Mouse (Mus musculus) kidney, embryonic 14.5 days (tissue): ENCODE results near the gene Elmo1. TPM values are rescaled to one million over a fixed set of nuclear protein-coding genes. Genes with fewer than 3 reads are reported as not detected.

Experiments used
- ATAC-seq: fragments of 200-750 bp; cut with Nextera tagmentation; 2 replicates; pipeline ENCODE4 v1.8.0; 2017; ENCODE audit warnings: moderate number of reproducible peaks, mild to moderate bottlenecking, moderate TSS enrichment, moderate library complexity; ENCODE audit not compliant: low FRiP score, low TSS enrichment
- H3K27ac ChIP-seq: fragments of 300-500 bp; sonication (generic); 2 replicates; pipeline ENCODE4 v1.5.1; 2014; ENCODE audit warnings: low read depth, mild to moderate bottlenecking, low read length, moderate library complexity, mixed read lengths
- H3K27me3 ChIP-seq: fragments of 300-500 bp; sonication (generic); 2 replicates; pipeline ENCODE4 v1.6.1; 2014; ENCODE audit warnings: mild to moderate bottlenecking, low read length; ENCODE audit not compliant: control insufficient read depth, insufficient read depth
- H3K36me3 ChIP-seq: fragments of 300-500 bp; sonication (generic); 2 replicates; pipeline ENCODE4 v1.6.1; 2014; ENCODE audit warnings: low read length, mixed read lengths; ENCODE audit not compliant: control insufficient read depth, insufficient read depth
- H3K4me1 ChIP-seq: fragments of 300-500 bp; sonication (generic); 2 replicates; pipeline ENCODE4 v1.6.1; 2014; ENCODE audit warnings: low read length, mixed read lengths; ENCODE audit not compliant: control insufficient read depth, insufficient read depth
- H3K4me2 ChIP-seq: fragments of 300-500 bp; sonication (generic); replicated peaks from 2 replicates; pipeline ENCODE4 v1.6.1; 2014; ENCODE audit warnings: low read depth, mild to moderate bottlenecking, low read length
- H3K4me3 ChIP-seq: fragments of 300-500 bp; sonication (generic); 2 replicates; pipeline ENCODE4 v1.5.1; 2014; ENCODE audit warnings: mild to moderate bottlenecking, low read length
- H3K9ac ChIP-seq: fragments of 300-500 bp; sonication (generic); 2 replicates; pipeline ENCODE4 v1.6.1; 2014; ENCODE audit warnings: low read depth, mild to moderate bottlenecking, low read length, moderate library complexity
- H3K9me3 ChIP-seq: fragments of 300-500 bp; sonication (generic); 2 replicates; pipeline ENCODE4 v1.6.1; 2016; ENCODE audit warnings: low read length; ENCODE audit not compliant: control insufficient read depth
- WGBS: fragments of 180-500 bp; shearing (Covaris S2); extraction: QIAGEN DNeasy Blood & Tissue Kit; methylation state at CpG from one replicate; pipeline ENCODE4 v1.1.7; 2014; 5-methylcytosine and 5-hydroxymethylcytosine counted together
- polyA plus RNA-seq: library from polyadenylated mRNA; unstranded; fragments of >200 nt; fragmentation: Nextera tagmentation; extraction: Ambion mirVana; gene quantifications from 2 replicates; pipeline ENCODE4 v1.2.1, GENCODE M21; 2014

Elmo1 gene
- polyA plus RNA-seq, 1 experiment from 2014 or later = 15.4 TPM

GRCm38 (mm10) chr13:20136753-20137152 is 46.4 kb downstream of the Elmo1 start:
- H3K4me3 ChIP-seq = no peak overlapping the region
- no peaks in the 10 kb centered on the region for H3K9me3 ChIP-seq
- ATAC-seq = no peak
- H3K9ac ChIP-seq = no peak overlapping the region
- peaks cover 13% of the 10 kb centered on the region for H3K4me1 ChIP-seq
- H3K27ac ChIP-seq = no peak overlapping the region
- H3K4me2 ChIP-seq = no peak overlapping the region
- no peaks in the 10 kb centered on the region for H3K36me3 ChIP-seq
- H3K27me3 ChIP-seq = no peaks in the 10 kb centered on the region

DNA sequence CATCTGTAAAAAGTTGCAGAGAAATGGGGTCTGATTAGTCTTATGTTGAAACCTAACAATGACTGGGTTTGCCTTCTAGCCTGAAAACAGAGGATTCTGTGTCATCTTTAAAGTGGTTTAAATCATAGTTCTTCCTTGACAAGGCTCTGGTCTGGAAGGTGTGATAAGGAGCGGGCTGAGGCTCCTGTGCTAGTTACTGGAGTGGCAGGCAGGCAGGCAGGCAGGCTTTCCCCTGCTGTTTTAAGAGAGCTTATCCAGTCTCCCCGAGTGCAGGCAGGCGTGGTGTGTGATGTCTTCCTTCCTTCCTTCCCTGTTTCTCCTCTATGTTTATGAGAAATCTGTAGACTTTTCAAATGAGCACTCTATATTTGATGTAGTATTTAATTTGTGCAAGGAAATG is 48.1 kb downstream of the Elmo1 start:
- H3K9ac ChIP-seq = no peak overlapping the region
- H3K27ac ChIP-seq = no peak overlapping the region
- no peaks in the 10 kb centered on the region for H3K36me3 ChIP-seq
- no peak for ATAC-seq
- H3K4me3 ChIP-seq = no peak overlapping the region
- H3K4me1 ChIP-seq = peaks cover 13% of the 10 kb centered on the region
- no peaks in the 10 kb centered on the region for H3K27me3 ChIP-seq
- 31% methylated on average over 3 of the region's 3 CpGs for WGBS
- H3K9me3 ChIP-seq = no peaks in the 10 kb centered on the region
- no peak overlapping the region for H3K4me2 ChIP-seq

DNA sequence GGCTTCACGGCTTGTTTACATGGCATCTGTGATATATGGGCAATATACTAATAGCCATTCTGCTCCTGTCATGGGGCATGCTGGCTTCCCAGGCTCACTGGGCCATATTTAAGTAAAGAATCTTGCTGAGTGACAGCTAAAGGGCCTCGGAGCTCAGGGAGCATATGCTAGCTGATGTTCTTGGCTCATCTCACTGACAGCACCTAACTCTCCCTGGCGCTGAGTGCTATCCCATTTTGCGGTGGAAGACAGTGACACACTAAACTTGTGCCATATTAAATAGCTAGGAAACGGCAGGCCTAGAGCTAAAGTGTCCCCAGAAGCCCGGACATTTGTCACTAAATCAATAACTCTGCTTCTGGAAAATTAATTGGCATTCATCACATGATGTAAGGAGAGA is 48.7 kb downstream of the Elmo1 start:
- H3K36me3 ChIP-seq = no peaks in the 10 kb centered on the region
- H3K9me3 ChIP-seq = no peaks in the 10 kb centered on the region
- H3K27me3 ChIP-seq = no peaks in the 10 kb centered on the region
- H3K4me1 ChIP-seq = peaks cover 9% of the 10 kb centered on the region; the same call in 1 of the 2 replicates
- H3K9ac ChIP-seq = no peak overlapping the region
- 33% methylated on average over 6 of the region's 6 CpGs for WGBS
- no peak overlapping the region for H3K4me2 ChIP-seq
- no peak overlapping the region for H3K27ac ChIP-seq
- H3K4me3 ChIP-seq = no peak overlapping the region
- no peak; the same call in 1 of the 2 replicates for ATAC-seq

DNA sequence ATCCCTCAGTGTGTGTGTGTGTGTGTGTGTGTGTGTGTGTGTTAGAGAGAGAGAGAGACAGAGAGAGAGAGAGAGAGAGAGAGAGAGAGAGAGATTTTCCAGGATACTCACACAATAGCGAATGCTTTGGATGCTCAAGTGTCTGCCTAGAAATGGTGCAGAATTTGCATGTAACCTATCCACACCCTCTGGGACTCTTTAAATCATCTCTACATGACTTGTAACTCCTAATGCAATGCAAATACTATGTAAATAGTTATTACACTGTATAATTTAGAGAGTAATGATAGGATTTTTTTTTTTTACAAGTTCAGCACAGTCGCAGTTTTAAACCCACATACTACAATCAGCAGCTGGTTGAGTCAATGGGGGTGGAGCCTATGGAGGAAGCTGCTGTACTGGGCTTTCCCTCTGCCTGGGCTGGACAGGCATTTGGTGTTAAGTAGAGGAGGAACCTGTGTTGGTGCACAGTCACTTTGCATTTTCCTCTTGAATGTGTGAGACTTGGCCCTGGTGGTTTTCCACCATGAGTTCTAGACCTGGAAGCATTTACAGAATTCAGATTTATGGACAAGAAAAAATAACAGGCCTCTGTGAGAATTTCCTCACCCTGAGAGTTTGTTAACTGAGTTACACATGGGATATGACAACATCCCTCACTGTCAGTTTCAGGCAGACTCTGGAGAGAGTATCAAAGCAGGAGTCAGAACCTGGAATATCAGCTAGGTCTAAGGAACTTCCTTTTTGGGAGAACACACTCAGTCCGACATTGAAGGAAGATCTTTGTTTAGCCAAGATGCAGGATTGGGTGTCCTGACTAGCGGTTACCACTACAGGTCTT is 49.6 kb downstream of the Elmo1 start:
- H3K9ac ChIP-seq = no peak overlapping the region

GRCm38 (mm10) chr13:20142637-20143036 is 52.2 kb downstream of the Elmo1 start:
- Histone ChIP-seq H3K27ac (no peak overlapping the region), H3K4me1 (no peaks in the 10 kb centered on the region), H3K9ac (no peak overlapping the region), H3K4me2 (no peak overlapping the region), H3K36me3 (no peaks in the 10 kb centered on the region), H3K9me3 (no peaks in the 10 kb centered on the region), H3K27me3 (no peaks in the 10 kb centered on the region), H3K4me3 (no peak overlapping the region)
- 28% methylated on average over 1 of the region's 1 CpGs for WGBS
- ATAC-seq = no peak

More for the DNA sequence above, 49.6 kb downstream of the Elmo1 start:
- H3K27me3 ChIP-seq = no peaks in the 10 kb centered on the region
- no peaks in the 10 kb centered on the region for H3K36me3 ChIP-seq
- no peak overlapping the region for H3K4me3 ChIP-seq
- no peak for ATAC-seq
- no peaks in the 10 kb centered on the region for H3K9me3 ChIP-seq
- 0 out of 2 replicates have a peak, but pooled peaks cover 3% of the 10 kb centered on the region for H3K4me1 ChIP-seq
- 78% methylated on average over 4 of the region's 4 CpGs for WGBS
- no peak overlapping the region for H3K4me2 ChIP-seq
- H3K27ac ChIP-seq = no peak overlapping the region

GRCm38 (mm10) chr13:20146848-20147247 is 56.5 kb downstream of the Elmo1 start:
- Histone ChIP-seq H3K27ac (no peak overlapping the region), H3K27me3 (no peaks in the 10 kb centered on the region), H3K4me2 (no peak overlapping the region), H3K4me1 (no peaks in the 10 kb centered on the region), H3K36me3 (no peaks in the 10 kb centered on the region), H3K9ac (no peak overlapping the region), H3K4me3 (no peak overlapping the region), H3K9me3 (no peaks in the 10 kb centered on the region)
- ATAC-seq = no peak
- WGBS = 90% methylated on average over 4 of the region's 4 CpGs

GRCm38 (mm10) chr13:20147736-20148135 is 57.3 kb downstream of the Elmo1 start:
- Histone ChIP-seq H3K4me3 (no peak overlapping the region), H3K27me3 (no peaks in the 10 kb centered on the region), H3K9ac (no peak overlapping the region), H3K27ac (no peak overlapping the region), H3K4me2 (no peak overlapping the region), H3K36me3 (no peaks in the 10 kb centered on the region), H3K9me3 (no peaks in the 10 kb centered on the region), H3K4me1 (no peaks in the 10 kb centered on the region)
- WGBS = 54% methylated on average over 4 of the region's 4 CpGs
- ATAC-seq = peak; percentile 52; the same call in 1 of the 2 replicates

DNA sequence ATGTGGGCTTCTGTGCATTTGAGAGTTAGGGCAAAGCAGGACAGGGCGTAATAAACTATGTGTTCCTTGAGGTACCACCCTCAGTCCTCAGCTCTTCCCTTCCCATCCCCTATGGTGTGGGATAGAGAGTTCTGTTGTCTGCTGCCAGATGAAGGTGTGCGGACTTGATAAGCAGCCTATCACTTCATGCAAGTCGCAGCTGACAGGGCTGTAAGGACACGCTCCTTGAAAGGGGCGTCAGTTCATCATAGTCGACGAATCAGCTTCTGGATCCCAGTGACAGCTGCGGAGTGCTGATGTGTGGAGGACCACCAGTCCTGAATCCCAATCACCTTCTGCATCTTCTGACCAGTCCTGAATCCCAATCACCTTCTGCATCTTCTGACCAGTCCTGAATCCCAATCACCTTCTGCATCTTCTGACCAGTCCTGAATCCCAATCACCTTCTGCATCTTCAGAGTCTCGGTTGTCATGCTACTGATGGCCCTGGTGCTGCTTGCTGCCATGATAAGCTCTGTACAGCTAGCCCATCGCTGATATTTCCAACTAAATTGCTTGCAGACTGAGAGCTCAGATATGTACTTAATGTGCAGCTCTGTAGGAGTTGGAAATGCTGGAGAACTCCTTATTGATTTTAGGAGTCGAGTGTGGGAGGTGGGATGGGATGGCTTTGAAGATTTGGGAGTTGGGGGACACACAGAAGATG is 59.9 kb downstream of the Elmo1 start:
- no peak overlapping the region for H3K9ac ChIP-seq
- no peaks in the 10 kb centered on the region for H3K9me3 ChIP-seq
- no peak overlapping the region for H3K4me3 ChIP-seq
- H3K4me1 ChIP-seq = no peaks in the 10 kb centered on the region
- H3K4me2 ChIP-seq = no peak overlapping the region
- H3K36me3 ChIP-seq = no peaks in the 10 kb centered on the region
- ATAC-seq = no peak
- H3K27ac ChIP-seq = no peak overlapping the region
- WGBS = 85% methylated on average over 11 of the region's 11 CpGs
- no peaks in the 10 kb centered on the region for H3K27me3 ChIP-seq
